19 mouse cellular contexts compared by ENCODE assay signal in the genomic region with DNA sequence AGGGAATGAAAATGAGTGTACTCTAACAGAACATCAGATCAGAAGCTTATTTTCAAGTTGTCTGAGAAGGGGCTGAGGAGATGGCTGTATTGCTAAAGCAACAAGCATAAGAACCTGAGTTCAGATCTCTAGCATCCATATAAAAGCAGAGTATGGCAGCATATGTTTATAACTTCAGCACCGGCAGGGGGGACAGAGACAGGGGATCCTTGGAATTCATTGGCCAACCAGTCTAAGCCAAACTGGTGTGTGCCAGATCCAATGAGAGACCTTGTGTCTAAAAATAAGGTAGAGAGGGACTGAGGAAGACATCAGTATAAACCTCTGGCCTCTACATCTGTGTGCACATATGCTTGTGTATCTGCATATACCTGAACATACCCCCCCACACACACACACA.
DNase-seq lines count a peak whose midpoint lies in the region; ATAC-seq and TF ChIP-seq lines count a peak whose summit lies in the region.
"Had no signal": no experiment of that assay in that cellular context is flagged by ENCODE, and none has a peak within 500 bp of the region (broad histone marks: within the 10 kb centered on the region; RNA-seq: fewer than 3 reads in every experiment).

No protein-coding gene starts in this region.

- no peak overlapping the region for H3K27ac ChIP-seq in intestine, embryonic 14.5 days (ENCODE audit: low read depth)
- H3K27ac ChIP-seq in intestine, embryonic 15.5 days = no peak overlapping the region
- H3K27ac ChIP-seq in ES-E14 (ENCODE audit: insufficient read depth, low read depth, low read length, poor library complexity, severe bottlenecking) = no peak overlapping the region
- H3K27ac ChIP-seq in limb, embryonic 10.5 days = no peak overlapping the region
- H3K27ac ChIP-seq: gastrocnemius, adult 2 months; liver, embryonic 15.5 days; midbrain, embryonic 12.5 days had no signal

- H3K27me3 ChIP-seq in intestine, embryonic 14.5 days (replicated peaks; ENCODE audit: control insufficient read depth, insufficient read depth, low read length) = no peaks in the 10 kb centered on the region
- no peaks in the 10 kb centered on the region for H3K27me3 ChIP-seq in intestine, embryonic 15.5 days (replicated peaks)
- no peaks in the 10 kb centered on the region for H3K27me3 ChIP-seq in limb, embryonic 10.5 days (ENCODE audit: low read depth, poor library complexity, severe bottlenecking)
- H3K27me3 ChIP-seq: liver, embryonic 15.5 days; midbrain, embryonic 12.5 days had no signal

- no peak for ATAC-seq in intestine, embryonic 14.5 days (replicated peaks; ENCODE audit: low FRiP score, low TSS enrichment, low read depth)
- ATAC-seq in intestine, embryonic 15.5 days = no peak
- ATAC-seq: CD4-positive, CD25-positive, alpha-beta regulatory T cell, adult 4 months; forebrain, embryonic 14.5 days; intestine, postnatal 0 days had no signal

- in situ Hi-C loops in ES-E14 (cut with MboI; ENCODE audit: low sequenced_read_pairs in 2 of 2, unreplicated experiment in 2 of 2) = no loop called here

- DNase-seq in intestine, embryonic 14.5 days (ENCODE audit: low spot score) = peak; percentile 56
- DNase-seq in ES-E14 (ENCODE audit: low read depth, low spot score) = peak; percentile 26
- peak; percentile 39 for DNase-seq in embryo, embryonic 10 days (ENCODE audit: low spot score)
- DNase-seq in limb, embryonic 10.5 days (ENCODE audit: low spot score) = peak; percentile 58
- DNase-seq in adrenal gland, postnatal 25 days = no peak
- no peak for DNase-seq in spleen, postnatal 14 days (ENCODE audit: low spot score in 2 of 2)
- DNase-seq: cerebellum, adult 11 months; cerebellum, postnatal 36 days; gastrocnemius, adult 2 months; left cerebral cortex, postnatal 4 days; lung, postnatal 14 days; right cerebral cortex, postnatal 25 days had no signal

- H3K36me3 ChIP-seq in intestine, embryonic 14.5 days (ENCODE audit: control insufficient read depth, insufficient read depth, low read length) = no peaks in the 10 kb centered on the region
- H3K36me3 ChIP-seq in intestine, embryonic 15.5 days = no peaks in the 10 kb centered on the region
- no peaks in the 10 kb centered on the region for H3K36me3 ChIP-seq in ES-E14 (ENCODE audit: control insufficient read depth, insufficient read depth, low read length, poor library complexity, severe bottlenecking)
- no peaks in the 10 kb centered on the region for H3K36me3 ChIP-seq in limb, embryonic 10.5 days
- H3K36me3 ChIP-seq: liver, embryonic 15.5 days; midbrain, embryonic 12.5 days had no signal

- H3K9me3 ChIP-seq in intestine, embryonic 14.5 days (ENCODE audit: control insufficient read depth, low read length) = no peaks in the 10 kb centered on the region
- no peaks in the 10 kb centered on the region for H3K9me3 ChIP-seq in intestine, embryonic 15.5 days
- H3K9me3 ChIP-seq in ES-E14 (ENCODE audit: control insufficient read depth, insufficient read depth, low read depth, low read length) = no peaks in the 10 kb centered on the region
- no peaks in the 10 kb centered on the region for H3K9me3 ChIP-seq in limb, embryonic 10.5 days (replicated peaks)
- H3K9me3 ChIP-seq: liver, embryonic 15.5 days; midbrain, embryonic 12.5 days had no signal

- H3K4me3 ChIP-seq in intestine, embryonic 14.5 days (ENCODE audit: low read depth, low read length) = no peak overlapping the region
- no peak overlapping the region for H3K4me3 ChIP-seq in intestine, embryonic 15.5 days (replicated peaks)
- no peak overlapping the region for H3K4me3 ChIP-seq in ES-E14 (ENCODE audit: insufficient read depth in 1 of 2, low read depth in 1 of 2, low read length in 2 of 2, poor library complexity in 1 of 2, severe bottlenecking in 1 of 2)
- no peak overlapping the region for H3K4me3 ChIP-seq in limb, embryonic 10.5 days
- H3K4me3 ChIP-seq: gastrocnemius, adult 2 months; liver, embryonic 15.5 days; midbrain, embryonic 12.5 days; myocyte had no signal

- H3K9ac ChIP-seq in intestine, embryonic 14.5 days (ENCODE audit: low read length) = no peak overlapping the region
- no peak overlapping the region for H3K9ac ChIP-seq in intestine, embryonic 15.5 days
- no peak overlapping the region for H3K9ac ChIP-seq in ES-E14 (ENCODE audit: insufficient read depth, low read depth, low read length, poor library complexity, severe bottlenecking)
- H3K9ac ChIP-seq: liver, embryonic 15.5 days; midbrain, embryonic 12.5 days had no signal

- whole genome bisulfite sequencing in intestine, embryonic 14.5 days = 42% methylated on average over 1 of the region's 1 CpGs
- WGBS in intestine, embryonic 15.5 days = 61% methylated on average over 1 of the region's 1 CpGs
- WGBS in limb, embryonic 10.5 days = 62% methylated on average over 1 of the region's 1 CpGs

- no peaks in the 10 kb centered on the region for H3K4me1 ChIP-seq in intestine, embryonic 14.5 days (replicated peaks; ENCODE audit: control insufficient read depth, insufficient read depth, low read length)
- no peaks in the 10 kb centered on the region for H3K4me1 ChIP-seq in intestine, embryonic 15.5 days (replicated peaks)
- no peaks in the 10 kb centered on the region for H3K4me1 ChIP-seq in ES-E14 (ENCODE audit: control insufficient read depth in 2 of 2, insufficient read depth in 2 of 2, low read length in 2 of 2, poor library complexity in 1 of 2)
- H3K4me1 ChIP-seq in limb, embryonic 10.5 days = no peaks in the 10 kb centered on the region
- H3K4me1 ChIP-seq: liver, embryonic 15.5 days; midbrain, embryonic 12.5 days had no signal

- no peak overlapping the region for H3K4me2 ChIP-seq in intestine, embryonic 14.5 days (ENCODE audit: low read length)
- no peak overlapping the region for H3K4me2 ChIP-seq in intestine, embryonic 15.5 days (replicated peaks)
- H3K4me2 ChIP-seq: liver, embryonic 15.5 days; midbrain, embryonic 12.5 days had no signal

TF ChIP-seq in ES-E14, 5 proteins besides CTCF, POLR2A, EP300 and RAD21:
- TF ChIP-seq CHD2 (IDR thresholded peaks at IDR 0.05; ENCODE audit: low read depth, low read length) (no peak), HCFC1 (IDR thresholded peaks at IDR 0.05; ENCODE audit: borderline replicate concordance, insufficient read depth, low read length) (no peak), ZC3H11A (IDR thresholded peaks at IDR 0.05; ENCODE audit: borderline replicate concordance, low read depth, low read length) (no peak), ZNF384 (IDR thresholded peaks at IDR 0.05; ENCODE audit: low read depth, low read length) (no peak), MAFK (IDR thresholded peaks at IDR 0.05; ENCODE audit: insufficient read depth, low read depth, low read length) (no peak)

Comparison
In these comparisons a context has a peak if more than half of its experiments do, and no peak if none do; other contexts are left out.
1. DNase-seq: peak in intestine, embryonic 14.5 days (single experiment), ES-E14 (single experiment), embryo, embryonic 10 days (single experiment) and limb, embryonic 10.5 days (single experiment); none in adrenal gland, postnatal 25 days (single experiment) and spleen, postnatal 14 days (0 of 2).